Mouse (Mus musculus) lung, embryonic 14.5 days (tissue): ENCODE data around the gene Echdc3. TPM values are rescaled to one million over a fixed set of nuclear protein-coding genes. Genes with fewer than 3 reads are reported as not detected.
A peak's percentile ranks its signal among the peaks of the same experiment; 100 is the strongest.

Experiments
- ATAC-seq: fragments of 200-750 bp; cut with Nextera tagmentation; 2 replicates; pipeline ENCODE4 v1.8.0; 2017; ENCODE audit warnings: mild to moderate bottlenecking, moderate TSS enrichment, moderate library complexity; ENCODE audit not compliant: insufficient read depth
- DNase-seq: peaks from one replicate; pipeline ENCODE4 v3.0.0-alpha.2; 2015
- H3K27ac ChIP-seq: fragments of 300-500 bp; sonication (generic); 2 replicates; pipeline ENCODE4 v1.5.1; 2014; ENCODE audit warnings: low read depth, mild to moderate bottlenecking, moderate library complexity
- H3K27me3 ChIP-seq: fragments of 300-500 bp; sonication (generic); 2 replicates; pipeline ENCODE4 v1.6.1; 2014; ENCODE audit warnings: low read length, control low read depth; ENCODE audit not compliant: insufficient read depth
- H3K36me3 ChIP-seq: fragments of 300-500 bp; sonication (generic); 2 replicates; pipeline ENCODE4 v1.6.1; 2014; ENCODE audit warnings: control low read depth; ENCODE audit not compliant: insufficient read depth
- H3K4me1 ChIP-seq: fragments of 300-500 bp; sonication (generic); 2 replicates; pipeline ENCODE4 v1.6.1; 2014; ENCODE audit warnings: antibody characterized with exemption, control low read depth; ENCODE audit not compliant: insufficient read depth
- H3K4me2 ChIP-seq: fragments of 300-500 bp; sonication (generic); 2 replicates; pipeline ENCODE4 v1.6.1; 2014; ENCODE audit warnings: mild to moderate bottlenecking
- H3K4me3 ChIP-seq: fragments of 300-500 bp; sonication (generic); 2 replicates; pipeline ENCODE4 v1.5.1; 2014; ENCODE audit warnings: low read depth, low read length
- H3K9ac ChIP-seq: fragments of 300-500 bp; sonication (generic); 2 replicates; pipeline ENCODE4 v1.6.1; 2014
- H3K9me3 ChIP-seq: fragments of 300-500 bp; sonication (generic); 2 replicates; pipeline ENCODE4 v1.6.1; 2016; ENCODE audit warnings: low read depth, low read length, control low read depth
- CTCF ChIP-seq: IDR thresholded peaks from 2 replicates; pipeline ENCODE4 v1.5.1; 2016; ENCODE audit warnings: antibody characterized with exemption, low read depth
- WGBS: fragments of 180-500 bp; shearing (Covaris S2); extraction: QIAGEN DNeasy Blood & Tissue Kit; methylation state at CpG from one replicate; pipeline ENCODE4 v1.1.7; 2014; 5-methylcytosine and 5-hydroxymethylcytosine counted together
- polyA plus RNA-seq: library from polyadenylated mRNA; unstranded; fragments of >200 nt; fragmentation: Nextera tagmentation; extraction: Ambion mirVana; gene quantifications from 2 replicates; pipeline ENCODE4 v1.2.1, GENCODE M21; 2014

Gene Echdc3
- 6.1 and 8.1 TPM in 2 replicates for polyA plus RNA-seq

GRCm38 (mm10) chr2:6212724-6213511 lies at the start of gene Echdc3:
Echdc3 (minus strand) TSS chr2:6213033.
- peak within 1 kb of the TSS; percentile 72 for H3K4me2 ChIP-seq

DNA sequence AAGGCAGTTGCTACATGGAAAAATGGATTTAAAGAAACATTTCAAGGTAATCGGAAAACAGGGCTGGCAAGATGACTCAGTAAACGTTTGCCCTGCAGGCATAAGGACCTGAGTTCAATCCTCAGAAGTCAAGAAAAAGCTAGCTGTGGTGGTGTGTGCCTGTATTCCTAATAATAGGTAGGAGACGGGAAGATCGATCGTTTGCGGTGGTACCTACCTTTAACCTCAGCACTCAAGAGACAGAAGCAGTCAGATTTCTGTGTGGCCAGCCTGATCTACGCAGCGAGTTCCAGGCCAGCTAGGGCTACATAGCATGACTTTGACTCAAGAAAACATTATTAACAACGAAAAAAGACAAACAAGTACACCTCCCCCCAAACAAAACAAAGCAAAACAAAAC lies 48.9 kb upstream of the Echdc3 start:
- 0 out of 2 replicates have a peak, but pooled peaks cover 3% of the 10 kb centered on the region for H3K4me1 ChIP-seq
- ATAC-seq = no peak
- H3K36me3 ChIP-seq = no peaks in the 10 kb centered on the region
- H3K27ac ChIP-seq = no peak overlapping the region
- TF ChIP-seq CTCF = no peak
- WGBS = 80% methylated on average over 9 of the region's 9 CpGs
- H3K4me3 ChIP-seq = no peak overlapping the region
- H3K4me2 ChIP-seq = no peak overlapping the region
- H3K27me3 ChIP-seq = no peaks in the 10 kb centered on the region
- no peak for DNase-seq
- no peak overlapping the region for H3K9ac ChIP-seq
- H3K9me3 ChIP-seq = no peaks in the 10 kb centered on the region

More at GRCm38 (mm10) chr2:6212724-6213511, at the start of gene Echdc3:
- Histone ChIP-seq H3K27me3 (no peaks in the 10 kb centered on the region), H3K9ac (peak within 1 kb of the TSS; percentile 61), H3K4me3 (peak within 1 kb of the TSS; percentile 38), H3K9me3 (no peaks in the 10 kb centered on the region), H3K36me3 (no peaks in the 10 kb centered on the region), H3K27ac (peak within 1 kb of the TSS; percentile 96), H3K4me1 (peaks cover 12% of the 10 kb centered on the region)
- 1% methylated on average over 30 of the region's 30 CpGs for WGBS
- peak; percentile 94 for DNase-seq
- peak; percentile 96 for ATAC-seq
- TF ChIP-seq CTCF = no peak

GRCm38 (mm10) chr2:6261201-6261672 lies 48.4 kb upstream of the Echdc3 start:
- Histone ChIP-seq H3K27me3 (no peaks in the 10 kb centered on the region), H3K9me3 (no peaks in the 10 kb centered on the region), H3K9ac (no peak overlapping the region), H3K36me3 (no peaks in the 10 kb centered on the region), H3K4me1 (peaks cover 3% of the 10 kb centered on the region; the same call in 1 of the 2 replicates), H3K4me3 (no peak overlapping the region), H3K27ac (no peak overlapping the region), H3K4me2 (no peak overlapping the region)
- DNase-seq = peak; percentile 33
- ATAC-seq = no peak
- WGBS = 49% methylated on average over 8 of the region's 8 CpGs
- TF ChIP-seq CTCF = no peak

DNA sequence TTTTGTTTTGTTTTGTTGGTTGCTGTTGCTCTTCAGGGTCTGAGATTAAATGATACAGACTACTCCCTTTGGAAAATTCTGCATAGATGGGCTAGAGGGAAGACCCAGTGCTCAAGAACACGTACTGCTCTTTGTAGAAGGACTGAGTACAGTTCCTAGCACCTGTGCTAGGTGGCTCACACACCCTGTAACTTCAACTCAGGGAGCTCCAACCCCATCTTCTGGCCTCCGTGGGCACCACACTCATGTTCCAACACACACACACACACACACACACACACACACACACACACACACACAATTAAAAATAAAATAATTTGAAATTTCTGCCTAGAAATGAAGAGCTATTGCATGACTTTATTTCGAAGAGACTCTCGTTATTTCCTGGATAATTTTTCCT lies 47.8 kb upstream of the Echdc3 start:
- no peak overlapping the region for H3K27ac ChIP-seq
- no peaks in the 10 kb centered on the region for H3K27me3 ChIP-seq
- H3K36me3 ChIP-seq = no peaks in the 10 kb centered on the region
- WGBS = 84% methylated on average over 4 of the region's 4 CpGs
- DNase-seq (no peak), ATAC-seq (no peak)
- TF ChIP-seq CTCF = no peak
- no peak overlapping the region for H3K4me3 ChIP-seq
- H3K9ac ChIP-seq = no peak overlapping the region
- H3K9me3 ChIP-seq = no peaks in the 10 kb centered on the region
- peaks cover 3% of the 10 kb centered on the region; the same call in 1 of the 2 replicates for H3K4me1 ChIP-seq
- no peak overlapping the region for H3K4me2 ChIP-seq

- WGBS = 79% methylated on average over 3 of the region's 3 CpGs
Measured at GRCm38 (mm10) chr2:6259182-6259581, 46.3 kb upstream of the Echdc3 start.

DNA sequence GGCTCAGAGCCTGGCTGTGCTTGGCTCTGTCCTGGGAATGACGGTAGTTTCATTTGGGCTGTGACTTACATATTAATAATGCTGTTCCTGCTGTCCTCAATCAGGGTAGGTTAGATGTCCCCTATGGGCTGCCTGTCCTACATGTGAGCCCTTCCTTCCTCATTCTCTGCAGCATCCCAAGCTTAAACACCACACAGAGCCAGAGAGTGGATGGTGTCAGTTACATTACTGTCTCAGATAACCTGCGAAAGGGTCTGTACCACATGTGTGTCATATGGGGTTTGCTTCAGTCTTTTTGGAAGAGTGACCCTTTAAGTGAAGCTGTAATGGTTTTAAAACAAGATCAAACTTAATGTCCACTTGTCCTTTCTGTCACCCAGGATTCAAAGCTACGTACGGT lies 45.2 kb upstream of the Echdc3 start:
- H3K4me2 ChIP-seq = no peak overlapping the region
- TF ChIP-seq CTCF = no peak
- no peak for ATAC-seq
- WGBS = 86% methylated on average over 4 of the region's 4 CpGs
- no peaks in the 10 kb centered on the region for H3K27me3 ChIP-seq
- no peak for DNase-seq
- H3K27ac ChIP-seq = no peak overlapping the region
- H3K9me3 ChIP-seq = no peaks in the 10 kb centered on the region
- H3K4me3 ChIP-seq = no peak overlapping the region
- no peak overlapping the region for H3K9ac ChIP-seq
- H3K36me3 ChIP-seq = no peaks in the 10 kb centered on the region
- no peaks in the 10 kb centered on the region; the same call in 1 of the 2 replicates for H3K4me1 ChIP-seq

More at GRCm38 (mm10) chr2:6259182-6259581, 46.3 kb upstream of the Echdc3 start:
- Histone ChIP-seq H3K27me3 (no peaks in the 10 kb centered on the region), H3K9me3 (no peaks in the 10 kb centered on the region), H3K4me3 (no peak overlapping the region), H3K4me2 (no peak overlapping the region), H3K27ac (no peak overlapping the region), H3K36me3 (no peaks in the 10 kb centered on the region), H3K9ac (no peak overlapping the region), H3K4me1 (no peaks in the 10 kb centered on the region; the same call in 1 of the 2 replicates)
- DNase-seq (no peak), ATAC-seq (no peak)
- no peak for TF ChIP-seq CTCF

- Histone ChIP-seq H3K27ac (no peak overlapping the region; the same call in 1 of the 2 replicates), H3K4me3 (no peak overlapping the region), H3K9me3 (no peaks in the 10 kb centered on the region), H3K9ac (no peak overlapping the region), H3K36me3 (no peaks in the 10 kb centered on the region), H3K4me1 (no peaks in the 10 kb centered on the region; the same call in 1 of the 2 replicates), H3K4me2 (no peak overlapping the region), H3K27me3 (no peaks in the 10 kb centered on the region)
- ATAC-seq = no peak
- no peak for TF ChIP-seq CTCF
- DNase-seq = no peak
- WGBS = 57% methylated on average over 2 of the region's 2 CpGs
Measured at GRCm38 (mm10) chr2:6257146-6257545, 44.3 kb upstream of the Echdc3 start.
